Mouse (Mus musculus) myocyte (in vitro differentiated cells): Measurements from ENCODE around the gene Wdr27. TPM values are rescaled to one million over a fixed set of nuclear protein-coding genes. Genes with fewer than 3 reads are reported as not detected.
"Not testable (repeated sequence)": the region's sequence is repeated elsewhere in the genome, so short reads cannot be mapped to it uniquely, and the experiment has no call there.

Experiments
- H3K27me3 ChIP-seq: one replicate; pipeline ENCODE4 v1.6.1; 2011; ENCODE audit not compliant: control insufficient read depth, insufficient read depth, insufficient read length
- H3K36me3 ChIP-seq: one replicate; pipeline ENCODE4 v1.6.1; 2011; ENCODE audit not compliant: control insufficient read depth, insufficient read depth
- H3K4me2 ChIP-seq: one replicate; pipeline ENCODE4 v1.6.1; 2011; ENCODE audit warnings: low read depth, control low read depth
- H3K4me3 ChIP-seq: one replicate; pipeline ENCODE4 v1.5.1; 2011; ENCODE audit warnings: mild to moderate bottlenecking, control low read depth, moderate library complexity
- H3K79me2 ChIP-seq: one replicate; pipeline ENCODE4 v1.6.1; 2011; ENCODE audit not compliant: control insufficient read depth, insufficient read depth
- H3ac ChIP-seq: one replicate; pipeline ENCODE4 v1.6.1; 2011; ENCODE audit not compliant: control insufficient read depth, insufficient read length
- MYOG ChIP-seq, 3 experiments: IDR thresholded peaks; one replicate each; pipeline ENCODE4 v1.6.1; 2011; ENCODE audit warnings: control low read depth in 2 of 3, low read depth in 2 of 3, mild to moderate bottlenecking in 2 of 3; ENCODE audit not compliant: insufficient read length in 2 of 3, control insufficient read depth in 1 of 3, insufficient read depth in 1 of 3
- POLR2A ChIP-seq: IDR thresholded peaks from one replicate; pipeline ENCODE4 v1.6.1; 2011; ENCODE audit warnings: low read depth, mild to moderate bottlenecking, control low read depth, moderate library complexity; ENCODE audit not compliant: insufficient read length
- POLR2AphosphoS2 ChIP-seq: IDR thresholded peaks from one replicate; pipeline ENCODE4 v1.6.1; 2011; ENCODE audit warnings: low read depth, control low read depth; ENCODE audit not compliant: insufficient read length
- REST ChIP-seq: IDR thresholded peaks from one replicate; pipeline ENCODE4 v1.6.1; 2011; ENCODE audit warnings: mild to moderate bottlenecking, control low read depth, moderate library complexity; ENCODE audit not compliant: insufficient read depth, insufficient read length
- polyA plus RNA-seq: library from polyadenylated mRNA; unstranded; fragments of >200 nt; fragmentation: generic; extraction: Trizol; gene quantifications from one replicate; pipeline ENCODE4 v1.2.1, GENCODE M21; 2012; ENCODE audit warnings: missing spikeins

The Wdr27 gene
- 8.0 TPM for polyA plus RNA-seq

DNA sequence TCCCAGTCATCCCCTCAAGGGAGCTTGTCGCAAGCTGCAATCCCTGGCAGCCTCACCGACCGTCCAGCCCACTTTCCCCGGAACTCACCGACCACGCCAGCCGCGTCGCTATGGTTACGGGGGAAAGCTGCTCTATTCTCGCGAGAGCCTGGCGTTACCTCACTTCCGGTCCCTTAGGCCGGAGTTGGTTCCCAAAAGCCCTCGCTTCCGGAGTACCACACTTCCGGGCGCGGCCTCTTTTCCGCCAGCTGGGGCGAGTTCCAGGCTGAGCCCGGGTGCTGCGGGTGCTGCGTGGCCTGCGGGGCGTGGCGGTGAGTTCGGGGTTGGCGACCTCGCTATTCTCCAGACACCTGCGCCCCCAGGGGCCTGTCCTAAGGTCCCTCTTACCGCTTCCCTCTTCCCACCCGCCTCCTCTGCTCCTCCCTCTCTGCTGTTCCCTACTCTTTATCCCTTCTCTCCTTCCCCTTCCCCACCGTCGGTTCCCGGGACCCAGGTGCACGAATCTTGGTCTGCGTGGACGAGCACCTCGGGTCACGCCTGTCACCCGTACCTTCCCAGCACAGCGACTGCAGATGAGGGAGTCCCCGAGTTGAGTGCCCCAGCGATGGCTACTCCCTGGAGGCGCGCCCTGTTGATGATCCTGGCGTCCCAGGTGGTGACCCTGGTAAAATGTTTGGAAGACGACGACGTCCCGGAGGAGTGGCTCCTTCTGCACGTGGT lies at the start of gene Wdr27, which contains the start of gene 1600012H06Rik:
TSS of gene Wdr27 (minus strand) at position 150 of the 720 bp plus-strand sequence.
TSS of gene 1600012H06Rik (plus strand) at position 176 of the 720 bp plus-strand sequence.
- H3K4me3 ChIP-seq = peak within 1 kb of the TSS; percentile 53
- H3K36me3 ChIP-seq = peaks cover 34% of the 10 kb centered on the region
- peak within 1 kb of the TSS; percentile 20 for H3ac ChIP-seq

GRCm38 (mm10) chr17:14992522-14993138 lies 49.7 kb upstream of the Wdr27 start:
- not testable (repeated sequence) for H3K27me3 ChIP-seq, H3K79me2 ChIP-seq, H3K4me2 ChIP-seq, H3K4me3 ChIP-seq, H3K36me3 ChIP-seq, H3ac ChIP-seq

More for the DNA sequence above, at the start of gene Wdr27, which contains the start of gene 1600012H06Rik:
- Histone ChIP-seq H3K27me3 (no peaks in the 10 kb centered on the region), H3K79me2 (peaks cover 29% of the 10 kb centered on the region), H3K4me2 (peak within 1 kb of the TSS; percentile 77)
- peak in 2 of 3 experiments; percentile 16 to 51 for TF ChIP-seq MYOG (IDR thresholded peaks at IDR 0.05; ENCODE audit: control insufficient read depth in 1 of 3, insufficient read depth in 1 of 3, insufficient read length in 2 of 3, low read depth in 2 of 3)
- TF ChIP-seq POLR2A = peak; percentile 72
- no peak for TF ChIP-seq REST
- TF ChIP-seq POLR2AphosphoS2 = peak; percentile 99

GRCm38 (mm10) chr17:14990116-14990702 lies 47.3 kb upstream of the Wdr27 start:
- not testable (repeated sequence) for H3K4me3 ChIP-seq, H3ac ChIP-seq, H3K79me2 ChIP-seq, H3K27me3 ChIP-seq, H3K36me3 ChIP-seq
- peak overlapping the region; percentile 65 for H3K4me2 ChIP-seq

GRCm38 (mm10) chr17:14978362-14979038 lies 35.5 kb upstream of the Wdr27 start, which contains the start of the genes 9030025P20Rik and Gm3417:
Gene 9030025P20Rik, plus strand, starts transcription at chr17:14978468.
Gene Gm3417, minus strand, starts transcription at chr17:14978790.
- not testable (repeated sequence) for H3K4me2 ChIP-seq, H3K79me2 ChIP-seq, H3K27me3 ChIP-seq, H3K4me3 ChIP-seq, H3K36me3 ChIP-seq, H3ac ChIP-seq

DNA sequence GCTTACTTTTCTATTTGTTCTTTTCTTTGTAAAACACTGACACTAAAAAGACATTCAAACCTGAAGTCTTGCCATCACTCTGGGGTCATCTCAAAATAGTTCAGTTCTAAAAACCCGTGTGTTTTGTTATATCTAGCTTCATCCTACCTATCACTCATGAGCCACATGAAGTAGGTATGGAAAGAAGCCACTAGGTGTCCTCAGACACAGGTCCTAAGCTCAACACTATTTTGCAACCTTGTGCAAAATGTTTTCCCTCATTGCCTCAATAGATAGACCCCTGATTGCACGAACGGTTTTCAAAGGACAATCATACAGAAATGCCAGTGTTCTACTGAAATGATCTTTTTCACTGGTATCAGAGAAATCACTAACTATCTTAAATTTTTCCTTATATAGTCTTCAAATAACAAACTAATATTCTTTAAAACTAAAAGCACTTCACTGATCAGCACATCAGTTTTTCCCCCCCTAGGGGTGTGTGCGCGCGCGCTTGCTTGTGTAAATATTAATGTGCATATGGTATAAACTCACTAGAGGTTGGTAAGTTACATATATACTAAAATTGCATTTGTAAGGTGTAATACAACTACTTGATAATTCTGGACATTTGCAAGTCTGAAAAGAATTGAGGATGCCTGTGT lies 34.9 kb upstream of the Wdr27 start:
- H3ac ChIP-seq, H3K4me2 ChIP-seq, H3K79me2 ChIP-seq, H3K36me3 ChIP-seq, H3K27me3 ChIP-seq, H3K4me3 ChIP-seq: not testable (repeated sequence)

DNA sequence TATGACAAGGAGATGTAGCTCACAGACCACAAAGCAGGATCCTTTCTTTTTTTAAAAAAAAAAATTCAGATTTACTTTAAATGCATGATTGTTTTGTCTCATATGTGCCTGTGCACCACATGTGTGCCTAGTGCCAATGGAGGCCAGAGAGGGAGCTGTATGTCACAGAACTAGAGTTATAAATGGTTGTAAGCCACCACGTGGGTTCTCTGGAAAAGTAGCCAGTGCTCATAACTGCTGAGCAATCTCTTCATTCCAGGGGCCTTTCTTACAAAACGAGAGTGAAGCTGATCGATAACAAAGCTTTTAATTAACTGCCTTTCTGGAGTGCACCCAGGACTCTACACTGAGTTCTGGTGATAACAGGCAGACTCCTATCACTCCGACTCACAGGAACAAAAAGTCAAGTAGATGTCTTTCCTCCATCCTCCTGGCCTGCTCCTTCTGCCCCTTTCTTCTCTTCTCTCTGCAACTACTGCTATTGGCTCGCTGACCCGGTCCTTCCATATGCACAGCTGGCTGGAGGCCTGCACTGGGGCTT lies 25.5 kb upstream of the Wdr27 start:
- not testable (repeated sequence) for H3K79me2 ChIP-seq, H3K4me3 ChIP-seq, H3K36me3 ChIP-seq, H3K4me2 ChIP-seq, H3ac ChIP-seq, H3K27me3 ChIP-seq

- H3K27me3 ChIP-seq = not testable (repeated sequence)
Observed at GRCm38 (mm10) chr17:14961557-14962154, 18.7 kb upstream of the Wdr27 start.

More at GRCm38 (mm10) chr17:14961557-14962154, 18.7 kb upstream of the Wdr27 start:
- peak overlapping the region; percentile 100 for H3ac ChIP-seq
- H3K4me3 ChIP-seq, H3K4me2 ChIP-seq: not testable (repeated sequence)
- H3K79me2 ChIP-seq = peaks cover 39% of the 10 kb centered on the region
- H3K36me3 ChIP-seq = peaks cover 22% of the 10 kb centered on the region
